Mouse (Mus musculus): ENCODE data around the gene Frmd4b.

DNA sequence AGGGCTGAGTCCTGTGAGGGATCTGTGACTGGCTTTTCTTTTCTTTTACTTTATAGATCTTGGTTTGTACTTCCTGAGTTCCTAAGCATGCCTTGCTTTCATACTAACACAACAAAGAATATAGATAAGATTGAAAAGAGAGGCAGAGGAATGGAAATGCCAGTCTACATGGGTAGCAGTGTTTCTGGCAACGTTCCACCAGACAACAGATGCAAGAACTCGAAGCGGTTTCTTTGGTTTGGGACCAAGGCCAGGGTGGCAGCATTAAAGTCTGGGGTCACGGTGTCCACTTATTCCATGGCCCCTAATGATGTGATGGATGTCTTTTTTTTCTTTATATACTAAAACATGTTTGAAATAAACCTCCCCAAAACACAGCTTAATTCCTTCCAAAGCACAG, 63.9 kb downstream of the Frmd4b start:
- no peak for TF ChIP-seq POLR2A (IDR thresholded peaks at IDR 0.05; ENCODE audit: low read depth, low read length)
- TF ChIP-seq CTCF (IDR thresholded peaks at IDR 0.05; ENCODE audit: extremely low read depth, insufficient read depth, insufficient read length, insufficient replicate concordance): no peak
